Mouse (Mus musculus): ENCODE data around the gene Hist1h2be.

The Hist1h2be gene

GRCm38 (mm10) chr13:23620733-23621531 is at the start of gene Hist1h2be:
Gene Hist1h2be (minus strand): TSS chr13:23621124.
- peak; percentile 94 for DNase-seq

- no peak for DNase-seq
Observed at GRCm38 (mm10) chr13:23662536-23662935, 41.6 kb upstream of the Hist1h2be start.

GRCm38 (mm10) chr13:23659636-23660366 is 38.9 kb upstream of the Hist1h2be start:
- no peak for DNase-seq

GRCm38 (mm10) chr13:23630653-23631052 is 9.7 kb upstream of the Hist1h2be start:
- DNase-seq, result peak; percentile 31

GRCm38 (mm10) chr13:23622861-23623450 is 2.0 kb upstream of the Hist1h2be start:
- no peak for DNase-seq

GRCm38 (mm10) chr13:23622175-23622671 is 1.3 kb upstream of the Hist1h2be start, which contains the start of gene Hist1h1e:
Gene Hist1h1e (minus strand): TSS chr13:23622558.
- DNase-seq, result peak; percentile 95

GRCm38 (mm10) chr13:23621532-23622174 is 729 bp upstream of the Hist1h2be start:
- peak; percentile 84 for DNase-seq

- peak; percentile 1 for DNase-seq
Observed at GRCm38 (mm10) chr13:23620056-23620732, 730 bp downstream of the Hist1h2be start.

GRCm38 (mm10) chr13:23611638-23612037 is 9.3 kb downstream of the Hist1h2be start:
- no peak for DNase-seq

GRCm38 (mm10) chr13:23610393-23610792 is 10.5 kb downstream of the Hist1h2be start:
- DNase-seq, result peak; percentile 24

- no peak for DNase-seq
Observed at GRCm38 (mm10) chr13:23609844-23610243, 11.1 kb downstream of the Hist1h2be start.

- DNase-seq, result no peak
Observed at GRCm38 (mm10) chr13:23609209-23609608, 11.7 kb downstream of the Hist1h2be start.

GRCm38 (mm10) chr13:23605052-23605451 is 15.9 kb downstream of the Hist1h2be start:
- DNase-seq, result no peak

- DNase-seq, result no peak
Observed at GRCm38 (mm10) chr13:23604452-23604851, 16.5 kb downstream of the Hist1h2be start.

GRCm38 (mm10) chr13:23603182-23603699 is 17.7 kb downstream of the Hist1h2be start:
- no peak for DNase-seq

GRCm38 (mm10) chr13:23597957-23598356 is 23.0 kb downstream of the Hist1h2be start:
- DNase-seq, result peak; percentile 83

- DNase-seq, result no peak
Observed at GRCm38 (mm10) chr13:23595622-23596372, 25.1 kb downstream of the Hist1h2be start.

- DNase-seq, result no peak
Observed at GRCm38 (mm10) chr13:23595185-23595584, 25.7 kb downstream of the Hist1h2be start.

- no peak for DNase-seq
Observed at GRCm38 (mm10) chr13:23593051-23593770, 27.7 kb downstream of the Hist1h2be start.

- DNase-seq, result peak; percentile 27
Observed at GRCm38 (mm10) chr13:23592614-23593013, 28.3 kb downstream of the Hist1h2be start.
